Mouse (Mus musculus) CD4-positive, CD25-positive, alpha-beta regulatory T cell, adult 4 months (primary cell): ENCODE data around the gene Galc. TPM values are rescaled to one million over a fixed set of nuclear protein-coding genes. Genes with fewer than 3 reads are reported as not detected.
"Not testable (repeated sequence)": the region's sequence is repeated elsewhere in the genome, so short reads cannot be mapped to it uniquely, and the experiment has no call there.

ENCODE experiments used
- ATAC-seq: one replicate; pipeline ENCODE4 v1.8.0; 2017
- polyA plus RNA-seq, 2 experiments: library from polyadenylated mRNA; unstranded; fragments of 100-300 nt; shearing (Covaris generic); gene quantifications; one replicate each; pipeline ENCODE4 v1.2.1; 2017

Galc gene
- polyA plus RNA-seq, 2 experiments from 2014 or later, result 2.4 to 3.3 TPM

DNA sequence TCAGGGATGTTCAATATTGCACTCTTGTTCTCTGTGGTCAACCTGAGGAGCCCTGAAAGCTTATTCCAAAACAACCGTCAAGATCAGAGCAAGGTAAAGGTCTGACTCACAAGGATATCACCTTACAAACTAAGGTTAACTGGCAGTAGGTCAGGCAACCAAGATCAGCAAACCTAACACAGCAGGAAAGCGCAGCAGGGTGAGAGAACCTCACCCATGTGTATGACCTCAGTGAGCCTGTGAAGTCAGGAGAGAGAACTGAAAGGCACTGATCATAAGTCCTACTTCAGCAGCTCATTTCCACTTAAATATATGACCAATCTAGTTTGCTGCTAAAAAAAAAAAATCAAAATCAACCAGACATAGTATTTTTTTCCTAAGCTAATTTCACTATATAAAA lies 6.8 kb downstream of the Galc start:
- ATAC-seq, result no peak

DNA sequence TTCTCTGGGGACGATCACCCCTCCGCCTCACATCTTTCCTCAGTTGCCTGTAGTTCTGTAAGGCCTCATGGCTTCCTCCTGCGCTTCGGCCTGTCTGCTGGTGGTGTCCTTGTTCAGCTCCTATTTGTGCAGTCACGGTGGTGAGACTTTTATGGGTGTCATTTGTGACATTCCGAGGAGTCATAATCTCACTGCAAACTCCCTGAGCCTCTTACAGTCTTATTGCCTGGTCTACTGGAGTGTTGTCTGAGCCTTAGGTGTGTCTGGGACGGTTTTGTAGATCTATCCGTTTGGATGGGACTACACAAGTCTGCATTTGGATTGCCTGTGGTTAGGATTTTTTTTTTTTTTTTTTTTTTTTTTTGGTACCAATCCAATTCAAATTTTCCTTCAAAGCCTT lies 8.9 kb downstream of the Galc start:
- ATAC-seq, result no peak

DNA sequence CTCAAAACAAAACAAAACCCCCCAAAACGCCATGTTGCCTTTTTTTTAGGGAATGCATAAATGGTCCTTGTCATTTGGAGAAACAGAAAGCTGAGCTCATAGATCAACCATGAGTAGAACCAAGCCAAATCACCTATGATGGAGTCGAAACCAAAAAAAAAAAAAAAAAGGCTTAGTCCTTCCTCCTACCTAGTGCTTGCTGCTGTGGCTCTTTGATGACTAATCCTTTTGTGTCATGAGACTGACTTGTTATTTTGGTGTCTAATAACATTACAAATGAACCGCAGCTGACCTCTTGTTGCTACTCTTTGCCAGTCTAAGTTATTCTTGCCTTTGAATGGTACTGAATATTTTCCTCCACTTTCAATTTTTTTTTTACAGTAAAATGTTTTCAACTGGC lies 9.6 kb downstream of the Galc start:
- peak; percentile 36 for ATAC-seq

DNA sequence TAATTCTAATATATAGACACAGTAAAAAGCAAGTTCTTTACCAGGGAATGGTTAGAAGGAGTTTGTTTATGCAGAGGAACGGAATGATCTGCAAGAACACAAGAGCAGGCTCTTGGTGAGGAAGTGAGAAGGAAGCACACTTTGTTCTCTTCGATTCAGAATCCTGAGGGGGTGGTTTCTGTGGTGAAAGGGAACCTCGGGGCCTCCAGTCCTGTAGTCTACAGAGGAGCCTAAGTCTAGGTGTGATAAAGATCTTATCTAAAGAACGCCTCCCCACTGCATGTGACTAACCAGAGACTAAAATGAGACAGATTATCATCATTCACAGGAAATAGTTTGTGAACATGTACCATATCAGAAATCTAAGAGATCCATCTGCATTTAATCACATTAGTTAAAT lies 12.4 kb downstream of the Galc start:
- peak; percentile 96 for ATAC-seq

DNA sequence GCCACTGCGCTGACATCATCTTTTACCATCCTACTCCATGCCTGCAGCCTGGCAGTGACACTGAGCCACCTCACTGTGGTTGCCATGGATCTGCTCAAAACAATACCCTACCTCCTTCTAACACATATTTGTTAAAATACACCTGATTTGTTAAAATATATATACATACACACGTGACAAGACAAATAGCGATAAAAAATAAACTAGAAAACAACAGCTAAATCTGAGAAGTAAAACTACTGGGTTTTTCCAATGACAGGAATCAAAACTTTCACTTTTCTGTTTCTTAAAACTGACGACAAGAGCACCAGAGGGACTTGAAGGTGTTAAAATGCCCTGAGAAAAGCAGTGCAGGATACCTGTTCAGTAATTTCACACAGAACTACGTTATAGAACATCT lies 14.4 kb downstream of the Galc start:
- ATAC-seq, result no peak

DNA sequence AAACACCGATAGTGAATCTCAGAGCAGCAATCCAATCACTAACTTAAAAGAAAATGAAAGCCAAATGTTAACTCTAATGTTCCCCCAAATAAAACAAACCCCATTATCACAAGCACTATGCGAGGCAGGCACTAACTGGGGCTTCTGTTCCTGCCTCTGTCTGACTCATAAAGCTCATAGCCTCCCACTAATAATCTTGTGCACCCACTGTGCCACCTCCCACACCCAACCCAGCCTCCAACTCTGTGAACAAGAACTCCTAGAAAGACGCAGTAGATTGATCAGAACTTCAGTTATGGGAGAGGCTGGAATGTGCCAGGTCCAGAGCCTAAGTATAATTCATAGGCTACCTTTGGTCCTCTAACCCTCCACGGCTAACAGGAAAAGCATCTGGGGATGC lies 15.1 kb downstream of the Galc start:
- ATAC-seq, result no peak

DNA sequence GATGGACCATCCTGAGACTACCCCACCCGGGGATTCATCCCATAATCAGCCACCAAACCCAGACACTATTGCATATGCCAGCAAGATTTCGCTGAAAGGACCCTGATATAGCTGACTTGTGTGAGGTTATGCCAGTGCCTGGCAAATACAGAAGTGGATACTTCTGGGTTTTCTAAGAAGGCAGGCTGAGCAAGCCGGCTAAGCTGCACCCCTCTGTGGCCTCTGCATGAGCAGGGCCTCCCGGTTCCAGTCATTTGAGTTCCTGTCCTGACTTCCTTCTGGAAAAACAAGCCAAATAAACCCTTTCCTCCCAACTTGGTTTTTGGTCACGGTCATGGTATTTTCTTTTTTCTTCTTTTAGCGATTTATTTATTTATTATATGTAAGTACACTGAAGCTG lies 20.8 kb downstream of the Galc start:
- not testable (repeated sequence) for ATAC-seq

DNA sequence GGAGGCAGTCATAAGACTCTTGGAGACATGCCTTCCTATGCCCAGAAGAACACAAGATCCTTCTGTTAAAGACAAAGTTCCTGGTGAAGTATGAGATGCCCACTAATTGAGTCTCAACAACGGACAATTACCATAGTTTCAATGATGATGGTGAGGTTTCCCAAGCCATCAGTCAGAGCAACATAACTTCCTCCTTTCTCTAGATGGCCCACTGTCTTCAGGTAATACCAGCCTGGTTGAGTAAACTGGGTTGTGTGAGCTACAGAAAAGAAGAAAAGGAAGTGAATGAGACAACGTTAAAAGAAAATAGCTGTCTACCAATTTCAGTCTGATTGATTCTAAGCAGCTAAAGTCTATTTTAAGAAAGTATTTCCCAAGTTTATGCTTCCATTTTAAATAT lies 32.2 kb downstream of the Galc start:
- no peak for ATAC-seq

DNA sequence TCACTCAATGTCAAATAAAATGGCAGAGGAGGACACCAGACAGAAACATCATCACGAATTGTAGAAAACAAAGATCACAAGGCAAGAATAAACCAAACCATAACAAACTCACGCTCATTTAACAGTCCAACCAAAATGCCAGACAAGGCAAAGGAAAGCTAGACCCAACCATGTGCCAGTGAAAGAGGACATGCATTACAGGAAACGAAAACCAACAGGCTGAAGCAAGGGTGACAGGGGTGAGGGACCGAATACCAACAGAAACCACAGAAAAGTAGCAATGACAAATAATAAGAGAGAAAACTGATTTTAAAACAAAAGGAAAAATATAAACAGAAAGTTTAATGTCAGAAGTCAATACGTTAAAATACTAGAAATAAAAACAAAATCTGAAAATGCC lies 36.0 kb downstream of the Galc start:
- ATAC-seq, result no peak

DNA sequence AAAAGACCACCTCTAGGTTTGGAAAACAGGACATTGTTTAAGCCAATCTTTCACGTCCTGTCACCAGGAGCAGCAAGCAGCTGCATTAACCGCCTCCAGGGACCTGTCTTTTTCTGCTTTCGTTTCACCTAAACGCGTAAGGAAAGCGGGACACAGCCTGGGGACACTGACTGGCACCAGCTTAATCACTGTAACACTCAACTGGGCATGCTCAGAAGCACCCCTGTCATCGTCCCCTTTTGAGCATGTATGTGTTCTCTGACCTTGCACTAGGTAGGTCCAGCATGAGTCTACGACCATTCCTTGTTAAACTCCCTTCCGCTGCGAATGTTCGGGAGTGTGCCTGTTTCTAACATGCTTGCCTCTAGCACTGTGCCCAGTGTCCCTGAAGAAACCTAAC lies 42.8 kb downstream of the Galc start:
- ATAC-seq, result no peak

DNA sequence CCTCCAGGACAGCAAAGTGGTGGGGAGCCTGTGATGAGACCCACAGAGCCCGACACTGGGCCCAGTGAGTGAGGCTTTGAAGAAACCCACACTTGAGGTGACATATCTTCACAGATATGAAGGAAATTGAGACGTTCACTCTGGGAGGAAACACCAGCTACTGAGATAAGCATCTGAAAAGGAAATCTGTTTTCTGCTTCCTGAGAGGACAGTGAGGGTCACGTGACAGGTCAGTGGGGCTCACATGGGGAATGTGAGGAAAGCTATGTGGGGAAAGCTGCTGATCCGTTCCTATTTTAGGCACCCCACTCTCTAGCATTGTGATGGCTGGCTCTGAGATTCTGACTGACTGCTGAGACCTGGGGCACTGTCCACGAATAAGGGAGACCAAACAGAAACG lies 43.7 kb downstream of the Galc start:
- ATAC-seq, result no peak

DNA sequence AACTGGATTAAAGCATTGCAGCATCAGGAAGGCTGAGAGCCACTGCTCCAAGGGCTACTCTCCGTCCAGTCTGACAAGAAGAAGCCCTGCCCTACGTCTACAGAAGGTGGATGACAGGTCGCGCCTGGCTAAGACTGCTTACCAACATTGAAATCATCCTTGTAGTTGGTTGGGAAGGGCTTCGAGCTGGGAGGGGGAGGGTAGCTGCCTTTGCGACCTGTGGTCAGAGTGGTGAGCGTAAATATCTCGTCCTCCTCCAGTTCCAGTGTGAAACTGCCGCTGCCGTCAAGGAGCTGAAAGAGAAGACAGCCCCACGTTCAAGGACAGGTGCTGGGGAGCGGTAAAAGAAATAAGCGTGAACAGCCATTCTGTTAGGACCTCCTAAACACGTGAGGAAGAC lies 45.1 kb downstream of the Galc start:
- ATAC-seq, result no peak

DNA sequence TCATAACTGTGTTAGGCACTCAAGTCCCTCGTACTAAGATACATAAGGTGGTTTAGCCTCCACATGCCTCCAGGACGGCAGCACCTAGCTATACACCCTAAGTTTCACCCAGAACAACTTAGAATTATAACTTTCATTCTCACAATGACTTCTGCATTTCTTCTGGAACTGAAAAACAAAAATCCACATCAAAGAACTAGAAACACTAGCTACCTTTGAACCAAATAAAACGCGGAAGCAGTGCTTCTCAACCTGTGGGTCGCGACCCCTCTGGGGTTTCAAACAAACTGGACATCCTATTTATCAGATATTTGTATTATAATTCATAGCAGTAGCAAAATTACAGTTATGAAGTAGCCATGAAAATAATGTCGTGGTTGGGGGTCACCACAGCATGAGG lies 45.5 kb downstream of the Galc start:
- ATAC-seq, result no peak

DNA sequence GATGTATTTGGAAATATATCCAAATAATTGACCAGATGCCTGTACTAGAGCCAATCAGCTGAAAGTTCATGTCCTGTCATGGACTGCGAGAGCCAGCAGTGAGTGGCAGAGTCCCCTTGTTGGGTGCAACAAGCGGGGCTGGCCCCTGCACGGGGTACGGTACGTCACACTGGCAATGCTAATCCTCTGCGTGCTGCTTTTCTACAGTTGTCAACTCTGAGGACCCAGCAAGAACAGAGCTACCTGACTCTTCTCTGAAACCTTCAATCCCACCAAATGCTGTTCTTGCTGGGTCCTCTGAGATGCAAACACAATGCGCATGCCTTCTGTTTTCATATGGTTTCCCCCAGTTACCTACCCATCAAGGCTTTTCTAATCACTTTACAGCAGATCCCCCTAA lies 45.9 kb downstream of the Galc start:
- no peak for ATAC-seq

DNA sequence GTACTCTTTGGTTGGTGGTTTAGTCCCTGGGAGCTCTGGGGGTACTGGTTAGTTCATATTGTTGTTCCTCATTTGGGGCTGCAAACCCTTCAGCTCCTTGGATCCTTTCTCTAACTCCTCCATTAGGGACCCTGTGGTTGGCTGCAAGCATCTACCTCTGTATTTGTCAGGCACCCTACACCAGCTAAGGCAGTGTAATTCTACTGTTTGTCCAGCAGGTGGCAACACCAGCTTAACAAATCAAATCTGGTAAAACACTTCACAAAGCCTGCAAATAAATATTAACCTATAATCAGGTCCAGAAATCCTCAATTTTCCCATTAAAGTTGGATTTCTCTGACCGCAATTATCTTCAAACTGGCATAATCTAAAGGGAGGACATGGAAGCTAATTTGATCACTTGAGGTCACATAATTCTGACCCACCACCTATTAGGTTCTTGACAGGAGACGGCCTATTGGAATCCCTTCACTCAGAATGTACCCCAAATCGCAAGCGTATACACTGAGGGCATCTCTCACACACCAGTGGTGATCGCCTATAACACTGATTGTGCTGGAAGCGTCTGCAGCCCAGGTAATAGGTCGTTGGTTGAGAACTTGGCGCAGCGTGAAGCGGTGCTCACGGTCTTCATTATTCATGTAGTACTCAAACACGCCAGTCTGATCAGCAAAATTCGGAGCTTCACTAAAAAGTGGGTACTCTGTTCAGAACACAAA lies 46.6 kb downstream of the Galc start:
- ATAC-seq, result peak; percentile 78

DNA sequence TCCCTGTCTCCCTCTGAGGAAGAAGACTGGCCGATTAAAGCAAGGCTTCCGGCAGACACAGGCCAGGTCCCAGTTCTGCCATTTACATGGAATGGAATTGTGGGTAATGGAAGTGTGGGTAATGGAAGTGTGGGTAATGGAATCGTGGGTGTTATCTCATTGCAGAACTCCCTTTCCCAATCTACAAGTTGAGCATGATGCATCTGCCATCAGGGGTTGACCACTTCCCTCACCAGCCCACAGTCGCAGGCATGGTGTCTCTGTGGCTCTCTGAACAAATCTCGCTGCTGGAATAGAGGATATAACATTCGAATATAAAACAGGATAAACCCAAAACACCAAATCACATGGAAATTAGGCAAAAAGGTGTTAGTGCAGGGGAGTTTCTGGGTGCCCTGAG lies 48.8 kb downstream of the Galc start:
- no peak for ATAC-seq

DNA sequence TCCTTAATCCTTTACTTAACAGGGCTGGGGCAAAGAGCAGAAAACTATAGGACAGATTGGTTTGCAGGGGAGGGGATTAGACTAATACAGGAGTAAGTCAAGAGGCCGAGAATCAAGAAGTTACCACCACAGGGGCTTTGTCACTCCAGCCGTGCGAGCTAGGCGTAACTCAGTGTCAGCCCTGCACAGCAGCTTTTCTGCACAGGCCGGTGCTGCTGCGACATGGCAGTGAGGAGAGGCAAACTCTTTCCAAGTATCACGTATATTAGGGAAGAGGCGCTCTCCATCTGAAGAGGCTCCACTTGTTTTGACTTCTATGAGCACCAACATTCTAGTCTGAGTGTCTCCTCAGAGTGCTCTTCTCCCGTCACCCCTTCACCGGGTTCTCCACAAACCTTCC lies 51.2 kb downstream of the Galc start:
- ATAC-seq, result no peak

DNA sequence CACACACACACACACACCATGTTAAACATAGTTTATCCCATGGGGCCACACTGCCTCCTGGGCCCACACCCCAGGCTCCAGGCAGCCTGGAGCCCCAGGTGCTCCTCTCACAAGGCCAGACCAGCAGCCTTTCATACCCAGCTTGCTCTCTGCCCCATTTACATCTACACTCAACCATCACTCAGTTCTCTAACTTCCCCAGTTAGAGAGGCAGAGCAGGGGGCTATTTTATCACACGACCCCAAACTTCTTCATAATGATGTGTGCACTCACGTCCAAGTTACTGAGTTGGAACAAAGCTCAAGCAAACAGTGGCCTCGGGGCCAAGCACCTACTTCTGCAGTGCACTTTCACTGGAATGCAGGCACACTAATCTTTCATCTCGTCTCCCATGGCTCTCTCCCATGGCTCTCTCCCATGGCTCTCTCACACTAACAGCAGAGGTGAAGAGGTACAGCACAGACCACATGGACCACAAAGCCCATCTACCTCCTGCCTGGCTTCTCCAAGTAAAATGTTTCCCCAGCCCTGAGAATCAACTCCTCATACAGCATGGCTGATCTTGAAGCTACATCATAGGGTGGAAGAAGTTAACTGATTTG lies 53.7 kb downstream of the Galc start:
- ATAC-seq, result no peak

DNA sequence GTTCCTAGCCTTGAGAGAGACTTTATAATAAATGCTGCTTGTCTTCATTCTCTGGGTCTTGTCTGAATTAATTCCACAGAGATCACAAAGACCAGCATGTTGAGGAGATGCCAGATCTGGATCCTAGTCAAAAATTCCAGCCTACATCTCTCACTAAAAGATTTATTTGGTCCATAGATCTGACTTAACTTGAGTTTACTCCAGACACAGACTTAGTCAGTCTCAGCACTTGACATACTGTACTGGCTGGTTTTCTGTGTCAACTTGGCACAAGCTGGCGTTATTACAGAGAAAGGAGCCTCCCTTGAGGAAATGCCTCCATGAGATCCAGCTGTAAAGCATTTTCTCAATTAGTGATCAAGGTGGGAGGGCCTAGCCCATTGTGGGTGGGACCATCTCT lies 61.9 kb downstream of the Galc start:
- ATAC-seq, result no peak

DNA sequence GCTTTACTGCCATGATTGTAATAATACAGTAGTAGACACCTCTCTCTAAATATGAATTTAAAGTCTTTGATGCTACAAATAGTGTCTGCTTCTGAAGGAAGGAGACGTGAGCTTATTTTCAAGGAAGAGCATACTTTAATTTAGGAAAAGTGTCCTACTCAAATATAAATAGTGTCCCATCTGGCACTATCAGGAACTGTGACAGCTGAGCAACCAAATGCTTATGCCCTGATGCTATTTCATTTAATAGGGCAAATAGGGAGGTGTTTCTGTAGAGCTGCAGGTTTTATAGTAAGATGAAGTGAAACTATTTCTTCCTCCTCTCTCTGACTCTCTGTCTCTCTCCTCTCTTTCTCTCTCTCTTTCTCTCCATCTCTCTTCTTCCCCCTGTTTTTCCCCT lies 69.1 kb downstream of the Galc start:
- no peak for ATAC-seq

DNA sequence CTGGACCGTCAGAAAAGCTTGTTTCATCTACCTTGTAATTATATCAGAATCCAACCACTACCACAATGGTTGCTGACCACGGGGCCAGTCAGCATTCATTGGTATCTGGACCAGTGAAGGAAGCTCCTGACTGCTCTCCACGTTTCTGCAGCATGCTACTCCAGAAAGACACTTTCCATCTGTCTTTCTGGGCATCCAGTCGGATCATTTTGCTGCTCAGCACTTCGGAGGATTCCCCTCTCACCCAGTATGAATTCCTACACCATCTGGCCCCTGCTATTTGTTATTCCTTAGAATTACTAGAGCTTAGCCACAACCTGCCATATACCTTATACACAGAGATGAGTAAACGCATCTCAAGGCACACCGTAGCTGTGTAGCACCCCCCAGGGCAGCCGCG lies 70.2 kb downstream of the Galc start:
- no peak for ATAC-seq

DNA sequence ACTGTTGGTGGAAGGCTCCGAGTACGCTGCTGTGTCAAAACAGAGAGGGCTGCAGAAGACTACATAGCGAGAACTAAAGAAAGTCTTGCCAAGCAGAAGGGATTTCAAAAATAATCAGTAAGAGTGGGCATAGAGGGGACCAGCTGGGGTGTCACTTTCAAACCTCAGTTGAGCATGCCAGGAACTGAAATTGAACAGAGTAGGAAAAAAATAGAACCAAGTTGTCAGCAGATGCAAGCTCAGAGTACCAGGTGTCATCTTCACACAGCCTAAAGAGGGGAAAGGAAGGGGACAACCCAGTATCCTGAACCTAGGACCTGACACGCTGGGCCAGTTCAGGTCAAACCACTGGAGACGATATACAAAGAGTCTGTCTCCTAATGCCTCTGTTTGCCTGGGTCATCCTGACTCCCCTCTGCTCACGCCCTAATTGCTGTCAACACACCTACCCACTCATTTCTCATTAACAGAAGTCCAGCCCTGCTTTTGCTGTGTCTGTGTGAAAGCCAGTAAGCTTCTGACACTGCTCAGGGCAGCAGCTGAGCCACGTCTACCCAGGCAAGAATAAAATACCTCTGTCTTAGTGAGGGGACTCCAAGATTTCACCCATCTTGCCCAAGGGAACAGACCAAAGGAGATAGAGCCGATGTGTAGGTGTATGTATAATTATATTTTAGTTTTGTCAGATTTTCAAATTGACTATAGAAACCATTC lies 71.9 kb downstream of the Galc start:
- no peak for ATAC-seq

DNA sequence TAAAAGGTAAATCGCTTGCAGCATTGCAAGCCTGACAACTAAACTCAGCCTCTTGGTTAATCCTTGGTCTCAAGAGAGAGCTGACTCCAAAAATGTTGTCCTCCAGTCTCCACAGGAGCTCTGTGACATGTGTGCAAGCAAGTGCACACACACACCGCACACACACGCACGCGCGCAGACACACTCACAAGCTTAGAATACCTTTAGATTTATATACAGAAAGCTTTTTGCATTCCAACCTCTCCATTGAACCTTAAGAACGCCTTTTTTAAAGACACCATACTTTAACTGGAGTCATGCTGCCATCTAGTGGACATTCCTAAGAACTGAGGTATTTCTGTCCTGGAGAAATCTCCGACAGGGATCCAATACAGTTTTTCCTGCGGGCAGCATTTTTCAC lies 77.5 kb downstream of the Galc start:
- no peak for ATAC-seq

DNA sequence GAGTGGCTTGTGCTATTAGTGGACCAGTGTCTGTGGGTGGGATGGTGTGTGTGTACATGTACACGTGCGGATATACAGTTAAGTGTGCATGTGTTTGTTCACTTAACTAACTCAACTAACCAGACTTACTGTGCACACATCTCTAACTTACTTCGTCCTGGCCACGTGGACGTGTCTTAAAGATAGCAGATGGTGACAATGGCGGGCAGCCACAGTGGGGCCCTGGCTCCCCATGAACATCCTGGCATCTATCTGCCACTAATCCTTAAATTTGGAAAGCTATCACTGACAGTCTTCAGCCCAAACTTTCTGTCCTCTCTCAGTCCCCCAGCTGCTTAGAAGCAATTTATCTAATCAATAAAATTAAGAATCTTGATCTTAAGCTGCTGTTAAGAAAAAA lies 78.5 kb downstream of the Galc start:
- no peak for ATAC-seq
